8 mouse cellular contexts compared by ENCODE assay signal in genomic region chr12:69537675-69538361, GRCm38 (mm10). TPM values are rescaled to one million over a fixed set of nuclear protein-coding genes. Genes with fewer than 3 reads are reported as not detected.
A peak's percentile ranks its signal among the peaks of the same experiment; 100 is the strongest.
DNase-seq lines count a peak whose midpoint lies in the region; ATAC-seq and TF ChIP-seq lines count a peak whose summit lies in the region.

No protein-coding gene starts in this region.

- H3K9me3 ChIP-seq in intestine, embryonic 14.5 days (ENCODE audit: control insufficient read depth, low read length) = no peaks in the 10 kb centered on the region
- no peaks in the 10 kb centered on the region for H3K9me3 ChIP-seq in limb, embryonic 14.5 days (ENCODE audit: control insufficient read depth, low read length)
- H3K9me3 ChIP-seq in midbrain, embryonic 13.5 days = no peaks in the 10 kb centered on the region

- H3K27me3 ChIP-seq in intestine, embryonic 14.5 days (replicated peaks; ENCODE audit: control insufficient read depth, insufficient read depth, low read length) = no peaks in the 10 kb centered on the region
- no peaks in the 10 kb centered on the region for H3K27me3 ChIP-seq in limb, embryonic 14.5 days (ENCODE audit: control insufficient read depth, insufficient read depth, low read length)
- H3K27me3 ChIP-seq in midbrain, embryonic 13.5 days = no peaks in the 10 kb centered on the region
- no peaks in the 10 kb centered on the region for H3K27me3 ChIP-seq in thymus, adult 2 months (ENCODE audit: control insufficient read depth, insufficient read depth, low read length)

- no peak for TF ChIP-seq POLR2A in limb, embryonic 14.5 days (IDR thresholded peaks at IDR 0.05; ENCODE audit: borderline replicate concordance, extremely low read depth, insufficient read depth, insufficient read length)
- no peak for TF ChIP-seq POLR2A in thymus, adult 2 months (IDR thresholded peaks at IDR 0.05; ENCODE audit: control insufficient read depth, extremely low read depth, insufficient read depth, low read length, poor library complexity)

- no peaks in the 10 kb centered on the region for H3K36me3 ChIP-seq in intestine, embryonic 14.5 days (ENCODE audit: control insufficient read depth, insufficient read depth, low read length)
- H3K36me3 ChIP-seq in limb, embryonic 14.5 days (ENCODE audit: control insufficient read depth, insufficient read depth, low read length) = no peaks in the 10 kb centered on the region
- no peaks in the 10 kb centered on the region for H3K36me3 ChIP-seq in midbrain, embryonic 13.5 days
- no peaks in the 10 kb centered on the region for H3K36me3 ChIP-seq in thymus, adult 2 months (ENCODE audit: control insufficient read depth, insufficient read depth, low read length)

- TF ChIP-seq CTCF in layer of hippocampus, adult 2 months (conservative IDR thresholded peaks at IDR 0.05) = no peak
- TF ChIP-seq CTCF in thymus, adult 2 months (IDR thresholded peaks at IDR 0.05; ENCODE audit: borderline replicate concordance, control insufficient read depth, extremely low read depth, insufficient read depth, low read length, poor library complexity) = no peak

- peak overlapping the region; percentile 17; the same call in 1 of the 2 replicates for H3K9ac ChIP-seq in intestine, embryonic 14.5 days (ENCODE audit: low read length)
- 0 out of 2 replicates have a peak overlapping the region, but pooled peaks have one; percentile 17 for H3K9ac ChIP-seq in limb, embryonic 14.5 days (ENCODE audit: low read depth, low read length, severe bottlenecking)
- no peak overlapping the region for H3K9ac ChIP-seq in midbrain, embryonic 13.5 days (replicated peaks)

- DNase-seq in layer of hippocampus, adult 2 months (ENCODE audit: low spot score in 2 of 2) = no peak
- DNase-seq in layer of hippocampus, postnatal 36 days = no peak
- peak; percentile 54 for DNase-seq in embryo, embryonic 11 days
- peak; percentile 67 for DNase-seq in gonadal fat pad, adult 2 months (ENCODE audit: low read depth)
- DNase-seq in intestine, embryonic 14.5 days (ENCODE audit: low spot score) = peak; percentile 76
- DNase-seq in limb, embryonic 14.5 days (ENCODE audit: low spot score) = peak; percentile 70
- peak; percentile 52 for DNase-seq in thymus, adult 2 months

- peak overlapping the region; percentile 23 for H3K4me3 ChIP-seq in layer of hippocampus, adult 2 months
- no peak overlapping the region for H3K4me3 ChIP-seq in intestine, embryonic 14.5 days (ENCODE audit: low read depth, low read length)
- 0 out of 2 replicates have a peak overlapping the region, but pooled peaks have one; percentile 1 for H3K4me3 ChIP-seq in limb, embryonic 14.5 days (replicated peaks; ENCODE audit: low read length)
- no peak overlapping the region for H3K4me3 ChIP-seq in midbrain, embryonic 13.5 days (replicated peaks)
- peak overlapping the region; percentile 8; the same call in 1 of the 2 replicates for H3K4me3 ChIP-seq in thymus, adult 2 months (ENCODE audit: control insufficient read depth, insufficient read depth, low read length)

- WGBS in intestine, embryonic 14.5 days = 14% methylated on average over 19 of the region's 19 CpGs
- WGBS in limb, embryonic 14.5 days = 21% methylated on average over 19 of the region's 19 CpGs
- WGBS in midbrain, embryonic 13.5 days = 59% methylated on average over 19 of the region's 19 CpGs
- 7% methylated on average over 19 of the region's 19 CpGs for WGBS in thymus, adult 2 months

- H3K27ac ChIP-seq in layer of hippocampus, adult 2 months = peak overlapping the region; percentile 79
- peak overlapping the region; percentile 66 for H3K27ac ChIP-seq in intestine, embryonic 14.5 days (ENCODE audit: low read depth)
- peak overlapping the region; percentile 78 for H3K27ac ChIP-seq in limb, embryonic 14.5 days (replicated peaks; ENCODE audit: low read depth, low read length)
- peak overlapping the region; percentile 45; the same call in 1 of the 2 replicates for H3K27ac ChIP-seq in midbrain, embryonic 13.5 days
- peak overlapping the region; percentile 48 for H3K27ac ChIP-seq in thymus, adult 2 months (ENCODE audit: control insufficient read depth, insufficient read depth, low read length)

- peak overlapping the region; percentile 52 for H3K4me2 ChIP-seq in intestine, embryonic 14.5 days (ENCODE audit: low read length)
- H3K4me2 ChIP-seq in limb, embryonic 14.5 days (replicated peaks; ENCODE audit: low read depth, low read length, severe bottlenecking) = peak overlapping the region; percentile 30
- H3K4me2 ChIP-seq in midbrain, embryonic 13.5 days (replicated peaks) = no peak overlapping the region; the same call in 1 of the 2 replicates

- ATAC-seq in intestine, embryonic 14.5 days (replicated peaks; ENCODE audit: low FRiP score, low TSS enrichment, low read depth) = peak; percentile 47
- peak; percentile 28; the same call in 1 of the 2 replicates for ATAC-seq in limb, embryonic 14.5 days (ENCODE audit: low FRiP score, low read depth)
- ATAC-seq in midbrain, embryonic 13.5 days = no peak

- peaks cover 24% of the 10 kb centered on the region for H3K4me1 ChIP-seq in intestine, embryonic 14.5 days (replicated peaks; ENCODE audit: control insufficient read depth, insufficient read depth, low read length)
- peaks cover 24% of the 10 kb centered on the region for H3K4me1 ChIP-seq in limb, embryonic 14.5 days (ENCODE audit: control insufficient read depth, insufficient read depth, low read length)
- H3K4me1 ChIP-seq in midbrain, embryonic 13.5 days (replicated peaks) = peaks cover 20% of the 10 kb centered on the region
- H3K4me1 ChIP-seq in thymus, adult 2 months (replicated peaks; ENCODE audit: control insufficient read depth, insufficient read depth, low read length) = peaks cover 52% of the 10 kb centered on the region

RNA-seq across cellular contexts. Expression of gene Vcpkmt, which starts 45.0 kb away (rescaled TPM):
- total RNA-seq in layer of hippocampus, adult 2 months (2021) = 10 to 100 TPM; 18.1 TPM
- 10 to 100 TPM; 18.2 to 19.3 TPM for total RNA-seq in layer of hippocampus, postnatal 36 days (2021)
- 6.1 and 6.4 TPM in 2 replicates for polyA plus RNA-seq in gonadal fat pad, adult 2 months (2012; rRNA removed)
- 25.1 and 25.3 TPM in 2 replicates for polyA plus RNA-seq in intestine, embryonic 14.5 days (2014; fragmentation: Nextera tagmentation; extraction: Ambion mirVana)
- 15.1 and 21.3 TPM in 2 replicates for polyA plus RNA-seq in limb, embryonic 14.5 days (2012; rRNA removed)
- polyA plus RNA-seq in limb, embryonic 14.5 days (2014; fragmentation: Nextera tagmentation; extraction: Ambion mirVana) = 28.2 and 29.3 TPM in 2 replicates
- 20.2 and 25.8 TPM in 2 replicates for polyA plus RNA-seq in midbrain, embryonic 13.5 days (2015; fragmentation: Nextera tagmentation; extraction: Ambion mirVana)
- polyA plus RNA-seq in thymus, adult 2 months (2012; rRNA removed) = 11.7 and 13.4 TPM in 2 replicates

Comparison
In these comparisons a context has a peak if more than half of its experiments do, and no peak if none do; other contexts are left out.
1. DNase-seq: peak in embryo, embryonic 11 days (single experiment), gonadal fat pad, adult 2 months (single experiment), intestine, embryonic 14.5 days (single experiment), limb, embryonic 14.5 days (single experiment) and thymus, adult 2 months (single experiment); none in layer of hippocampus, adult 2 months (0 of 2) and layer of hippocampus, postnatal 36 days (0 of 2).
2. H3K4me3 ChIP-seq: peak in layer of hippocampus, adult 2 months (single experiment), limb, embryonic 14.5 days (single experiment) and thymus, adult 2 months (single experiment); none in intestine, embryonic 14.5 days (single experiment) and midbrain, embryonic 13.5 days (single experiment).
3. Peak in every context shown above with its lines, with median percentiles within 50 percentile points of each other: H3K27ac ChIP-seq.